Mouse (Mus musculus): Measurements from ENCODE around the gene Gsg1l.

GRCm38 (mm10) chr7:125864026-125864425, 218.2 kb downstream of the Gsg1l start:
- no peak for TF ChIP-seq POLR2A (IDR thresholded peaks at IDR 0.05; ENCODE audit: borderline replicate concordance, control insufficient read depth, low read depth, low read length)
- no peak for TF ChIP-seq CTCF (IDR thresholded peaks at IDR 0.05; ENCODE audit: control insufficient read depth, insufficient read depth, low read length)
